Mouse (Mus musculus): ENCODE results near the gene Rex2. TPM values are rescaled to one million over a fixed set of nuclear protein-coding genes. Genes with fewer than 3 reads are reported as not detected.

Gene Rex2
- polyA plus RNA-seq (2012; rRNA removed; ENCODE audit: low replicate concordance), result 0.02 and 0.10 TPM in 2 replicates

DNA sequence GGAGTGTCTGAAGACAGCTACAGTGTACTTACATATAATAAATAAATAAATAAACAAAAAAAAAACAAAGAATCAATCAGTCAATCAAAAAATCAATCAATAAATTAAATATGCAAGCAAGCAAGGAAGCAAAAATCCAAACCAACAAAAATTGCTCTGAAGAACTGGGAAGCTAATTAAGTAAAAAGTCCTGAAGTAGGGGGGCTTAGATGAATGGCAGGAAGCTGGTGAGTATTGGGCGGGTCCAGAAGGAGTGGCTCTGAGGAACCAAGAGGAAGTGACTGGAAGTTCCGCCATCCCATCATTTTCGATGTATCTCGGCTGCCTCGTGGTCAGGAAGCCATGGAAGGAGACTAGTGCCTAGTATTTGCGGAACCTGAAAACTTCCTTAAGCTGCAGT is at the start of gene Rex2:
Gene Rex2, plus strand, starts transcription at position 301 of the 400 bp plus-strand sequence.

Other genes starting within 250 kb of the Rex2 start
- 0.49 TPM in 1 of 2 replicates, not detected in the other for gene Gm21411, start 112.3 kb upstream of the Rex2 start, polyA plus RNA-seq (2012; rRNA removed; ENCODE audit: low replicate concordance)
- gene Zfp989, start 49.9 kb upstream of the Rex2 start, polyA plus RNA-seq (2012; rRNA removed; ENCODE audit: low replicate concordance), result not detected in 2 replicates
- gene Zfp991, start 110.2 kb downstream of the Rex2 start, polyA plus RNA-seq (2012; rRNA removed; ENCODE audit: low replicate concordance), result 0.05 and 0.07 TPM in 2 replicates

All from mammary gland, adult 2 months (tissue).